Mouse (Mus musculus) spleen, adult 10 weeks (tissue): ENCODE results near the gene Gm13271. TPM values are rescaled to one million over a fixed set of nuclear protein-coding genes. Genes with fewer than 3 reads are reported as not detected.

ENCODE experiments used
- polyA plus RNA-seq: library from polyadenylated mRNA; stranded (reverse); fragments of 350-450 nt; fragmentation: Illumina TruSeq; extraction: RNeasy Lipid Tissue Mini Kit (QIAGEN cat#74804); gene quantifications from one replicate; pipeline ENCODE4 v1.2.3, GENCODE M21; 2015; ENCODE audit warnings: low replicate concordance; ENCODE audit not compliant: insufficient read depth

Gene Gm13271
- polyA plus RNA-seq: not detected

GRCm38 (mm10) chr4:88754818-88755340 is at the start of gene Gm13271:
TSS of gene Gm13271 (plus strand) at chr4:88754868.

GRCm38 (mm10) chr4:88721791-88722721 is 32.6 kb upstream of the Gm13271 start, which contains the start of the genes Gm26566 and Klhl9:
TSS of gene Gm26566 (plus strand) at chr4:88721805.
TSS of gene Klhl9 (minus strand) at chr4:88722465.

GRCm38 (mm10) chr4:88759610-88760268 is 5.1 kb downstream of the Gm13271 start, which contains the start of gene Gm13283:
TSS of gene Gm13283 (plus strand) at chr4:88760119.

GRCm38 (mm10) chr4:88773534-88773933 is 18.9 kb downstream of the Gm13271 start, which contains the start of gene Gm13290:
TSS of gene Gm13290 (plus strand) at chr4:88773834.

GRCm38 (mm10) chr4:88776622-88777021 is 22.0 kb downstream of the Gm13271 start, which contains the start of gene Gm13289:
TSS of gene Gm13289 (plus strand) at chr4:88776922.

GRCm38 (mm10) chr4:88779550-88779949 is 24.9 kb downstream of the Gm13271 start, which contains the start of gene Gm13272:
TSS of gene Gm13272 (plus strand) at chr4:88779850.

GRCm38 (mm10) chr4:88781831-88782230 is 27.2 kb downstream of the Gm13271 start, which contains the start of gene Ifnz:
TSS of gene Ifnz (plus strand) at chr4:88782131.

GRCm38 (mm10) chr4:88785409-88785808 is 30.7 kb downstream of the Gm13271 start, which contains the start of gene Gm13276:
TSS of gene Gm13276 (plus strand) at chr4:88785709.

GRCm38 (mm10) chr4:88788402-88788801 is 33.7 kb downstream of the Gm13271 start, which contains the start of gene Gm13277:
TSS of gene Gm13277 (plus strand) at chr4:88788632.

GRCm38 (mm10) chr4:88791250-88791649 is 36.6 kb downstream of the Gm13271 start, which contains the start of gene Gm13278:
TSS of gene Gm13278 (plus strand) at chr4:88791550.

GRCm38 (mm10) chr4:88793936-88794675 is 39.4 kb downstream of the Gm13271 start, which contains the start of gene Gm13275:
TSS of gene Gm13275 (plus strand) at chr4:88794487.

GRCm38 (mm10) chr4:88797097-88797496 is 42.4 kb downstream of the Gm13271 start, which contains the start of gene Gm13279:
TSS of gene Gm13279 (plus strand) at chr4:88797397.

GRCm38 (mm10) chr4:88799365-88799764 is 44.7 kb downstream of the Gm13271 start, which contains the start of gene Gm13285:
TSS of gene Gm13285 (plus strand) at chr4:88799665.

GRCm38 (mm10) chr4:88802954-88803353 is 48.3 kb downstream of the Gm13271 start, which contains the start of gene Gm13287:
TSS of gene Gm13287 (plus strand) at chr4:88803254.

Other genes starting within 250 kb of the Gm13271 start
- gene Ifnb1, start 232.1 kb upstream of the Gm13271 start, polyA plus RNA-seq: not detected
- gene Ifna15, start 196.6 kb upstream of the Gm13271 start, polyA plus RNA-seq: not detected
- not detected for gene Ifna14, start 183.1 kb upstream of the Gm13271 start, polyA plus RNA-seq
- gene Ifna9, start 162.5 kb upstream of the Gm13271 start, polyA plus RNA-seq: not detected
- not detected for gene Ifna12, start 151.5 kb upstream of the Gm13271 start, polyA plus RNA-seq
- not detected for gene C87499, start 120.5 kb upstream of the Gm13271 start, polyA plus RNA-seq
- not detected for gene Ifna13, start 110.4 kb upstream of the Gm13271 start, polyA plus RNA-seq
- not detected for gene Ifna16, start 77.9 kb upstream of the Gm13271 start, polyA plus RNA-seq
- gene Ifna2, start 71.0 kb upstream of the Gm13271 start, polyA plus RNA-seq: not detected
- gene Ifnab, start 63.5 kb upstream of the Gm13271 start, polyA plus RNA-seq: not detected
- gene Gm26566, start 33.1 kb upstream of the Gm13271 start, polyA plus RNA-seq: not detected
- 49.2 TPM for gene Klhl9, start 32.4 kb upstream of the Gm13271 start, polyA plus RNA-seq
- not detected for gene Gm13283, start 5.3 kb downstream of the Gm13271 start, polyA plus RNA-seq
- gene Gm13290, start 19.0 kb downstream of the Gm13271 start, polyA plus RNA-seq: not detected
- not detected for gene Gm13289, start 22.1 kb downstream of the Gm13271 start, polyA plus RNA-seq
- not detected for gene Gm13272, start 25.0 kb downstream of the Gm13271 start, polyA plus RNA-seq
- not detected for gene Ifnz, start 27.3 kb downstream of the Gm13271 start, polyA plus RNA-seq
- gene Gm13276, start 30.8 kb downstream of the Gm13271 start, polyA plus RNA-seq: not detected
- not detected for gene Gm13277, start 33.8 kb downstream of the Gm13271 start, polyA plus RNA-seq
- not detected for gene Gm13278, start 36.7 kb downstream of the Gm13271 start, polyA plus RNA-seq
- gene Gm13275, start 39.6 kb downstream of the Gm13271 start, polyA plus RNA-seq: not detected
- not detected for gene Gm13279, start 42.5 kb downstream of the Gm13271 start, polyA plus RNA-seq
- gene Gm13285, start 44.8 kb downstream of the Gm13271 start, polyA plus RNA-seq: not detected
- gene Gm13287, start 48.4 kb downstream of the Gm13271 start, polyA plus RNA-seq: not detected
- not detected for gene Gm13288, start 50.7 kb downstream of the Gm13271 start, polyA plus RNA-seq
- not detected for gene Ifna7, start 61.4 kb downstream of the Gm13271 start, polyA plus RNA-seq
- gene Ifna11, start 65.1 kb downstream of the Gm13271 start, polyA plus RNA-seq: not detected
- not detected for gene Ifna6, start 72.5 kb downstream of the Gm13271 start, polyA plus RNA-seq
- not detected for gene Ifna5, start 80.7 kb downstream of the Gm13271 start, polyA plus RNA-seq
- not detected for gene Ifna4, start 87.0 kb downstream of the Gm13271 start, polyA plus RNA-seq
- not detected for gene Ifna1, start 95.2 kb downstream of the Gm13271 start, polyA plus RNA-seq
- not detected for gene Ifne, start 125.3 kb downstream of the Gm13271 start, polyA plus RNA-seq